Mouse (Mus musculus) forebrain, embryonic 10.5 days (tissue): ENCODE data around the gene Pim2. TPM values are rescaled to one million over a fixed set of nuclear protein-coding genes. Genes with fewer than 3 reads are reported as not detected.

Experiments
- DNase-seq: peaks from one replicate; pipeline ENCODE4 v3.0.0-alpha.2; 2017; ENCODE audit warnings: low spot score; ENCODE audit errors: extremely low spot score
- H3K27ac ChIP-seq: fragments of 300-500 bp; sonication (generic); 2 replicates; pipeline ENCODE4 v1.5.1; 2016; ENCODE audit warnings: mild to moderate bottlenecking
- H3K27me3 ChIP-seq: fragments of 300-500 bp; sonication (generic); 2 replicates; pipeline ENCODE4 v1.6.1; 2016; ENCODE audit warnings: mild to moderate bottlenecking; ENCODE audit not compliant: poor library complexity, severe bottlenecking
- H3K36me3 ChIP-seq: fragments of 300-500 bp; sonication (generic); replicated peaks from 2 replicates; pipeline ENCODE4 v1.6.1; 2016; ENCODE audit warnings: mild to moderate bottlenecking, moderate library complexity
- H3K4me1 ChIP-seq: fragments of 300-500 bp; sonication (generic); 2 replicates; pipeline ENCODE4 v1.6.1; 2016
- H3K4me3 ChIP-seq: fragments of 300-500 bp; sonication (generic); 2 replicates; pipeline ENCODE4 v1.5.1; 2016; ENCODE audit warnings: mild to moderate bottlenecking, moderate library complexity
- H3K9me3 ChIP-seq: fragments of 300-500 bp; sonication (generic); 2 replicates; pipeline ENCODE4 v1.6.1; 2016; ENCODE audit warnings: mild to moderate bottlenecking, moderate library complexity
- WGBS: fragments of 180-500 bp; shearing (Covaris S2); methylation state at CpG from one replicate; pipeline ENCODE4 v1.1.7; 2016; 5-methylcytosine and 5-hydroxymethylcytosine counted together
- polyA plus RNA-seq: library from polyadenylated mRNA; unstranded; fragments of >200 nt; fragmentation: Nextera tagmentation; extraction: Ambion mirVana; gene quantifications from 2 replicates; pipeline ENCODE4 v1.2.1, GENCODE M21; 2016

The Pim2 gene
- polyA plus RNA-seq: 10.4 and 14.0 TPM in 2 replicates

- Histone ChIP-seq H3K9me3 (peaks cover 4% of the 10 kb centered on the region; the same call in 1 of the 2 replicates), H3K4me3 (peak within 1 kb of the TSS; percentile 62), H3K36me3 (peaks cover 21% of the 10 kb centered on the region), H3K27ac (peak within 1 kb of the TSS; percentile 69), H3K27me3 (no peaks in the 10 kb centered on the region), H3K4me1 (peaks cover 24% of the 10 kb centered on the region)
- 8% methylated on average over 36 of the region's 38 CpGs for WGBS
- peak; percentile 71 for DNase-seq
Measured at GRCm38 (mm10) chrX:7878007-7878419, at the start of gene Pim2. Gene Pim2 (plus strand): TSS chrX:7878262.

- no peak for DNase-seq
- H3K4me1 ChIP-seq: no peaks in the 10 kb centered on the region
- H3K9me3 ChIP-seq: 0 out of 2 replicates have a peak, but pooled peaks cover 1% of the 10 kb centered on the region
- WGBS: 86% methylated on average over 1 of the region's 1 CpGs
- H3K36me3 ChIP-seq: no peaks in the 10 kb centered on the region
- no peaks in the 10 kb centered on the region for H3K27me3 ChIP-seq
- H3K4me3 ChIP-seq: no peak overlapping the region
- H3K27ac ChIP-seq: no peak overlapping the region
Measured at GRCm38 (mm10) chrX:7837146-7837545, 40.9 kb upstream of the Pim2 start.

GRCm38 (mm10) chrX:7840842-7841162 lies 37.3 kb upstream of the Pim2 start:
- DNase-seq: no peak
- Histone ChIP-seq H3K4me3 (peak overlapping the region; percentile 81), H3K9me3 (0 out of 2 replicates have a peak, but pooled peaks cover 4% of the 10 kb centered on the region), H3K27ac (peak overlapping the region; percentile 53; the same call in 1 of the 2 replicates), H3K4me1 (peaks cover 13% of the 10 kb centered on the region), H3K36me3 (peaks cover 8% of the 10 kb centered on the region; the same call in 1 of the 2 replicates), H3K27me3 (no peaks in the 10 kb centered on the region)
- 16% methylated on average over 7 of the region's 7 CpGs for WGBS

GRCm38 (mm10) chrX:7841163-7842162 lies 36.6 kb upstream of the Pim2 start, which contains the start of gene Otud5:
Gene Otud5 (plus strand): TSS chrX:7841364.
- peak within 1 kb of the TSS; percentile 81 for H3K4me3 ChIP-seq
- no peaks in the 10 kb centered on the region for H3K27me3 ChIP-seq
- peaks cover 13% of the 10 kb centered on the region for H3K4me1 ChIP-seq
- DNase-seq: peak; percentile 93
- H3K27ac ChIP-seq: peak within 1 kb of the TSS; percentile 90
- H3K9me3 ChIP-seq: 0 out of 2 replicates have a peak, but pooled peaks cover 4% of the 10 kb centered on the region
- WGBS: 17% methylated on average over 74 of the region's 74 CpGs
- peaks cover 8% of the 10 kb centered on the region; the same call in 1 of the 2 replicates for H3K36me3 ChIP-seq

GRCm38 (mm10) chrX:7842318-7842717 lies 35.7 kb upstream of the Pim2 start:
- WGBS: 29% methylated on average over 42 of the region's 42 CpGs
- H3K36me3 ChIP-seq: peaks cover 8% of the 10 kb centered on the region; the same call in 1 of the 2 replicates
- peak overlapping the region; percentile 90 for H3K27ac ChIP-seq
- peak; percentile 15 for DNase-seq
- H3K4me1 ChIP-seq: peaks cover 13% of the 10 kb centered on the region
- H3K27me3 ChIP-seq: no peaks in the 10 kb centered on the region
- H3K4me3 ChIP-seq: peak overlapping the region; percentile 81
- H3K9me3 ChIP-seq: 0 out of 2 replicates have a peak, but pooled peaks cover 4% of the 10 kb centered on the region

- DNase-seq: no peak
- no peaks in the 10 kb centered on the region for H3K9me3 ChIP-seq
- H3K4me1 ChIP-seq: peaks cover 10% of the 10 kb centered on the region
- H3K4me3 ChIP-seq: no peak overlapping the region
- no peaks in the 10 kb centered on the region for H3K27me3 ChIP-seq
- 87% methylated on average over 2 of the region's 2 CpGs for WGBS
- no peak overlapping the region for H3K27ac ChIP-seq
- H3K36me3 ChIP-seq: peaks cover 32% of the 10 kb centered on the region
Measured at GRCm38 (mm10) chrX:7847845-7848244, 30.2 kb upstream of the Pim2 start.

GRCm38 (mm10) chrX:7854578-7854977 lies 23.5 kb upstream of the Pim2 start:
- WGBS: 54% methylated on average over 2 of the region's 2 CpGs
- DNase-seq: no peak
- Histone ChIP-seq H3K4me1 (no peaks in the 10 kb centered on the region), H3K9me3 (no peaks in the 10 kb centered on the region), H3K27ac (no peak overlapping the region), H3K36me3 (peaks cover 50% of the 10 kb centered on the region), H3K4me3 (no peak overlapping the region), H3K27me3 (no peaks in the 10 kb centered on the region)

- no peak for DNase-seq
- Histone ChIP-seq H3K27ac (no peak overlapping the region), H3K36me3 (peaks cover 42% of the 10 kb centered on the region), H3K27me3 (no peaks in the 10 kb centered on the region), H3K9me3 (no peaks in the 10 kb centered on the region), H3K4me3 (no peak overlapping the region), H3K4me1 (no peaks in the 10 kb centered on the region)
- 88% methylated on average over 3 of the region's 3 CpGs for WGBS
Measured at GRCm38 (mm10) chrX:7859191-7859753, 18.8 kb upstream of the Pim2 start.

- Histone ChIP-seq H3K36me3 (peaks cover 32% of the 10 kb centered on the region), H3K4me1 (no peaks in the 10 kb centered on the region), H3K27me3 (no peaks in the 10 kb centered on the region), H3K4me3 (no peak overlapping the region), H3K27ac (no peak overlapping the region), H3K9me3 (no peaks in the 10 kb centered on the region)
- DNase-seq: no peak
- WGBS: 100% methylated on average over 1 of the region's 1 CpGs
Measured at GRCm38 (mm10) chrX:7863181-7863580, 14.9 kb upstream of the Pim2 start.

- H3K4me1 ChIP-seq: no peaks in the 10 kb centered on the region
- H3K27me3 ChIP-seq: no peaks in the 10 kb centered on the region
- no peak overlapping the region for H3K27ac ChIP-seq
- no peak for DNase-seq
- H3K36me3 ChIP-seq: peaks cover 23% of the 10 kb centered on the region
- no peaks in the 10 kb centered on the region for H3K9me3 ChIP-seq
- 88% methylated on average over 3 of the region's 3 CpGs for WGBS
- no peak overlapping the region for H3K4me3 ChIP-seq
Measured at GRCm38 (mm10) chrX:7864551-7864950, 13.5 kb upstream of the Pim2 start.

GRCm38 (mm10) chrX:7865343-7865742 lies 12.7 kb upstream of the Pim2 start:
- H3K4me1 ChIP-seq: no peaks in the 10 kb centered on the region; the same call in 1 of the 2 replicates
- no peak overlapping the region for H3K4me3 ChIP-seq
- peaks cover 18% of the 10 kb centered on the region for H3K36me3 ChIP-seq
- H3K27me3 ChIP-seq: no peaks in the 10 kb centered on the region
- H3K27ac ChIP-seq: no peak overlapping the region
- no peaks in the 10 kb centered on the region for H3K9me3 ChIP-seq
- DNase-seq: no peak
- 79% methylated on average over 2 of the region's 2 CpGs for WGBS

- Histone ChIP-seq H3K36me3 (peaks cover 15% of the 10 kb centered on the region), H3K4me3 (no peak overlapping the region), H3K9me3 (no peaks in the 10 kb centered on the region), H3K27me3 (no peaks in the 10 kb centered on the region), H3K27ac (no peak overlapping the region), H3K4me1 (no peaks in the 10 kb centered on the region; the same call in 1 of the 2 replicates)
- 77% methylated on average over 2 of the region's 2 CpGs for WGBS
- DNase-seq: no peak
Measured at GRCm38 (mm10) chrX:7865786-7866185, 12.3 kb upstream of the Pim2 start.
